Mouse (Mus musculus): Measurements from ENCODE around the gene Amtn. TPM values are rescaled to one million over a fixed set of nuclear protein-coding genes. Genes with fewer than 3 reads are reported as not detected.
"Not testable (repeated sequence)": the region's sequence is repeated elsewhere in the genome, so short reads cannot be mapped to it uniquely, and the experiment has no call there.

Amtn gene
- total RNA-seq (2021) = not detected
- long read RNA-seq, experiment 1 = 0 reads
- long read RNA-seq, experiment 2 = 0 reads

GRCm38 (mm10) chr5:88375808-88376207, at the start of gene Amtn:
Gene Amtn (plus strand): TSS chr5:88376108.
- DNase-seq (ENCODE audit: low spot score in 2 of 2) = no peak

- DNase-seq (ENCODE audit: low spot score in 2 of 2) = not testable (repeated sequence)
These were observed 27.4 kb upstream of the Amtn start for GRCm38 (mm10) chr5:88348533-88348932.

- DNase-seq (ENCODE audit: low spot score in 2 of 2) = peak; percentile 37 to 59
These were observed 11.1 kb upstream of the Amtn start for GRCm38 (mm10) chr5:88364768-88365167.

- no peak for DNase-seq (ENCODE audit: low spot score in 2 of 2)
These were observed 9.0 kb upstream of the Amtn start for GRCm38 (mm10) chr5:88366886-88367285.

GRCm38 (mm10) chr5:88370578-88371232, 5.2 kb upstream of the Amtn start:
- no peak for DNase-seq (ENCODE audit: low spot score in 2 of 2)

DNA sequence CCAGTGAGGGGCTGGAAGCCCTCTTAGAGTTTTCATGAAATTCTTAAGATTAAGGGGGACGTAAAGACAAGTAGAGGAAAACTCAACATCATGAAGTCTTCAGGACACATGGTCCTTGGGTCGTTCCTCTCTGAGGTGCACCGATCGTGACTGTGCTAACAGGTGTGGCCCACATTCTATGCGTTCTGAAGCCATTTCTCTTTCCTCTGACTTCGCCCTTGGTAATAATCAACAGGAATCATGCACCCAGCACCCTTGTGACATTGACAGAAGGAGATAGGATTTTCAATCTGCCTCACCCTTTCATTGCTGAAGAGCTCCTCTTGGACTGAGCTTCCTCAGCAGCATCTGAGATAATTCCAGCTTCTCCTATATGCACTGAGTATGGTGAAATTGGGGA, 3.3 kb upstream of the Amtn start:
- no peak for DNase-seq (ENCODE audit: low spot score in 2 of 2)

DNA sequence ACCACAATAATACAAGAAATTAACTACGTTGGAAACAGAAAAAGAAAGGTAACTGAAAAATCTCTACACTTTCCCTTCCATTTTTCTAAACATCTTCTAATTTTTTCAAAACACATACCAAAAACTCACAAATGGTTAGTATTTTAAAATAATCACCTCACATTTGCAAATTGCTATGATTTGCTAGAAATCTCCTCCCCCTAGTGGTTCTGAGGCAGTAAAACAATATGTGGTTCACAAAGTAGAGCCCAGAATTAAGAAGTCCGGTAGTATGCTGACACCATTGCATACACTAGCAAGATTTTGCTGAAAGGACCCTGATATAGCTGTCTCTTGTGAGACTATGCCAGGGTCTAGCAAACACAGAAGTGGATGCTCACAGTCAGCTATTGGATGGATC, 16.1 kb downstream of the Amtn start:
- DNase-seq (ENCODE audit: low spot score in 2 of 2) = not testable (repeated sequence)

- DNase-seq (ENCODE audit: low spot score in 2 of 2) = peak in 1 of 2 experiments; percentile 9
These were observed 22.7 kb downstream of the Amtn start for GRCm38 (mm10) chr5:88398581-88398980.

DNA sequence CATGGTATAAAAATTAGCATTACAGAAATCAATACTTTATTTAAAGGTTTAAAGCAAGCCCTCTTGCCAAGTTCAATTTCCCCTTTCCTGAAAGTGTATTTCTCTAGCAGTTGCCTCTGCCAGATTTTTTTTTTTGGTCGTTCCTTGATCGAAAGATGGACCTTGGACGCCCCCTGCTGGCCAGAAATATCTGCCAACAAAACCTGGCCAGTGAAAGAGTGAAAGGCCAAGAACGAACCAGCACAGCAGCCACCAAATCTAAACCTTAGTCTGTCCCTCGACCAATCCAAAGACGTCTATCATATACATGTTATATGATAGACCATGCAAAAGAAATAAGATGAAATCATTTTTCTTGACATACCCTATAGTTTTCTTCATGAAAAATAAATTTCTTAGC, 23.9 kb downstream of the Amtn start:
- peak; percentile 78 to 79 for DNase-seq (ENCODE audit: low spot score in 2 of 2)

- DNase-seq (ENCODE audit: low spot score in 2 of 2) = no peak
These were observed 25.6 kb downstream of the Amtn start for GRCm38 (mm10) chr5:88401464-88401863.

DNA sequence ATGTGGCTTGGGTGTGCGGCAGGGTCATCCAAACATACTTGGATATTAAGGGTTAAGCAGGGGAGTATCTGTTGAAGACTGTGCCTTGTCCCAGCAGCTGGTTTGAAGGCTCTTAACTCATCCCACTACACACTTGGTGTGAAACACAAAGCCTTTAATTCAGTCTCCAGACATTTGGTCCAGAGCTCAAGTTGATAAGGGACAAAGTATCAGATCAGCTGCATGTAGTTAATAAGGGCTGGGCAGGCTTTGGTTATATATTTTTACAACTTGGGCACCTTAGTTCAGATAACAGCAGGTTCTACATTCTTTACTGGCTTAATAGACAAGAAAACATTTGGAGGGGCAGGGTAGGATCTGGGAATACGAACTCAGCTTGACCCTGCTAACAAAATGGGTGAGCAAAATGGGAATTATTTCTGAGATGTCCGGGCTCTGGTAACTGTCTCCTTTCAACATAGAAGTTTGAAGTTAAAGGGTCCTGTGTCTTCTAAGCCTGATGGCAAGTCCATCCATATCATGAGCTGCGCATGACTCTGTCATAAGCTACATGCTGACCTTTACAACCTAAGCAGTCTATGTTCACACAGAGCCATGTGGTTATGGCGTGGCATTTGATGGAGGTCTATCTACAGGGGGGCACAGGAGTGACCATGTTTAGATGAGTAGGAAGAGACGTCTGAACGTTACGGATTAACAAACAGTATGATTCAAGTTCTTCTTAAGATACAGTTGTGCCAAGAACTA, 44.6 kb downstream of the Amtn start:
- DNase-seq (ENCODE audit: low spot score in 2 of 2) = no peak

- DNase-seq (ENCODE audit: low spot score in 2 of 2) = not testable (repeated sequence)
These were observed 49.0 kb downstream of the Amtn start for GRCm38 (mm10) chr5:88424892-88425291.

- no peak for DNase-seq (ENCODE audit: low spot score in 2 of 2)
These were observed 50.8 kb downstream of the Amtn start for GRCm38 (mm10) chr5:88426753-88427152.

Other genes with a start within 250 kb of the Amtn start
- not detected for gene Gm11115, start 222.0 kb upstream of the Amtn start, total RNA-seq (2021)
- gene Gm7714, start 107.2 kb upstream of the Amtn start, total RNA-seq (2021) = not detected
- gene Prol1, start 58.8 kb upstream of the Amtn start, total RNA-seq (2021) = not detected
- not detected for gene Ambn, start 79.9 kb downstream of the Amtn start, total RNA-seq (2021)
- gene Enam, start 111.9 kb downstream of the Amtn start, total RNA-seq (2021) = not detected
- gene Jchain, start 151.8 kb downstream of the Amtn start, total RNA-seq (2021) = under 1 TPM in 1 of 2 experiments, not detected in 1; 0.55 TPM
- gene Utp3, start 178.4 kb downstream of the Amtn start, total RNA-seq (2021) = 10 to 100 TPM; 25.5 to 26.3 TPM
- gene Rufy3, start 188.9 kb downstream of the Amtn start, total RNA-seq (2021) = 100 to 1,000 TPM; 160 to 165 TPM

Measured in layer of hippocampus, postnatal 14 days (tissue).